Mouse (Mus musculus): ENCODE measurements around the gene Uchl1. TPM values are rescaled to one million over a fixed set of nuclear protein-coding genes. Genes with fewer than 3 reads are reported as not detected.

Gene Uchl1
- polyA plus RNA-seq, 1 experiment from 2014 or later: 33.5 TPM

DNA sequence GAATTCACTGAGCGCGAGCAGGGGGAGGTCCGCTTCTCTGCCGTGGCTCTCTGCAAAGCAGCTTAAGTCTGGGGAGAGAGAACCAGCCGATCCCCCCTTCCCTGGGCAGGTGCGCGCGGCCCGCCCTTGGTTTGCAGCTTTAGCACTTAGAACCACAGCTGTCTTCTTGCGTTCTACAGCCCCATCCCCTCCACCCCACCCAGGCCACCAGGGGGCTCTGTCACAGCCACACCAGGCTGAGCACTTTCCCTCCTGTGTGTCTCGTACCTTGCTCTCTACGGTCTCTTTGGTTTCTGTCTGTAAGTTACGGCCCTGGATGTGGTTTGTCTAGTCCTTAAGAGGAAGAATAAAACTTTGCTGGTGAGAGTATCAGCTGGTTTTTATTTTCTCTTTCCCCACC is 11.0 kb downstream of the Uchl1 start:
- Histone ChIP-seq H3K4me1 (0 out of 2 replicates have a peak, but pooled peaks cover 9% of the 10 kb centered on the region), H3K27me3 (ENCODE audit: low read depth, poor library complexity, severe bottlenecking) (no peaks in the 10 kb centered on the region), H3K4me3 (no peak overlapping the region), H3K36me3 (no peaks in the 10 kb centered on the region), H3K9me3 (replicated peaks) (no peaks in the 10 kb centered on the region), H3K27ac (no peak overlapping the region)
- DNase-seq (ENCODE audit: low spot score): no peak
- 81% methylated on average over 13 of the region's 13 CpGs for WGBS

GRCm38 (mm10) chr5:66687737-66688136 is 11.8 kb downstream of the Uchl1 start:
- H3K4me3 ChIP-seq: no peak overlapping the region
- 86% methylated on average over 9 of the region's 9 CpGs for WGBS
- no peaks in the 10 kb centered on the region for H3K27me3 ChIP-seq (ENCODE audit: low read depth, poor library complexity, severe bottlenecking)
- no peaks in the 10 kb centered on the region for H3K9me3 ChIP-seq (replicated peaks)
- 0 out of 2 replicates have a peak, but pooled peaks cover 6% of the 10 kb centered on the region for H3K4me1 ChIP-seq
- H3K27ac ChIP-seq: no peak overlapping the region
- DNase-seq (ENCODE audit: low spot score): no peak
- H3K36me3 ChIP-seq: no peaks in the 10 kb centered on the region

GRCm38 (mm10) chr5:66688286-66688685 is 12.4 kb downstream of the Uchl1 start:
- H3K9me3 ChIP-seq (replicated peaks): no peaks in the 10 kb centered on the region
- H3K27me3 ChIP-seq (ENCODE audit: low read depth, poor library complexity, severe bottlenecking): no peaks in the 10 kb centered on the region
- H3K4me3 ChIP-seq: no peak overlapping the region
- H3K36me3 ChIP-seq: no peaks in the 10 kb centered on the region
- H3K4me1 ChIP-seq: 0 out of 2 replicates have a peak, but pooled peaks cover 6% of the 10 kb centered on the region
- H3K27ac ChIP-seq: no peak overlapping the region
- no peak for DNase-seq (ENCODE audit: low spot score)
- 94% methylated on average over 5 of the region's 5 CpGs for WGBS

DNA sequence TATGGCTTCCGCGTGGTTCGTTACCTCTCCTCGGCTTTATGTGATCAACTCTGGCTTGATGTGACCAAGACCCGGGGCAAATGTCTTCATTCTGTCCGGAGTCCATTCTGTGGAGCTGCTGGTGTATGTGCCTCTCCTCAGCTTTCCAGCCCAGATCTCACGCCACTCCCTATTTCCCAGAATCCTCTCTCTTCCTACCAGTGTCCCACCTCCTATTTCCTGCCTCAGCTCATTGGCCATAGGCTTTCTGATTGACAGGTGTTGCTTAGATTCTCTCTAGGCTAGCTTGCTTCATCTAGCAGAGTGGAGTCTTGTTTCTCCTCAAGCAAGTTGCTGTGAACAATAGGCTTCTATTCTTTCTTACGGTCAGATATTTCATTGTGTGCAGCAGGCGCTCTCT is 13.9 kb downstream of the Uchl1 start:
- no peaks in the 10 kb centered on the region for H3K36me3 ChIP-seq

DNA sequence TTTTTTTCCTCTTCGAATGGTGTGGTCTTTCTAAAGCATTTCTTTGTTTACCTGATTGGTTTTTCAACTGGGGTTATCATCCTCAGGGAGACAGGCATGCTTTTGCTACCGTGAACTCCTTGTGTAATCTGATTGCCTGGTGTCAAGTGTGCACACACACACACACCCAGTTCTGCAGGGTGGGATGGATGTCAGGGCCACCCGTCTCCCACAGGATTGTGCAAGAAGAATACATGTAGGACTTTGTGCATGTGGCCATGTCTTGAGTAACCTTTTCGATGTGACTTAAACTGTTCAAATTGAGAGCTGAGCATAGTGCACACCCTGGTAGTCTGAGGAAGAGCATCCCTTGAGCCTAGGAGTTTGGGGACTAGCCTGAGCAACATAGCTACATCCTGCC is 17.3 kb downstream of the Uchl1 start:
- Histone ChIP-seq H3K27me3 (ENCODE audit: low read depth, poor library complexity, severe bottlenecking) (no peaks in the 10 kb centered on the region), H3K4me3 (no peak overlapping the region), H3K4me1 (no peaks in the 10 kb centered on the region), H3K27ac (no peak overlapping the region), H3K36me3 (no peaks in the 10 kb centered on the region), H3K9me3 (replicated peaks) (no peaks in the 10 kb centered on the region)
- 92% methylated on average over 4 of the region's 4 CpGs for WGBS
- DNase-seq (ENCODE audit: low spot score): no peak

More for the DNA sequence above, 13.9 kb downstream of the Uchl1 start:
- H3K4me3 ChIP-seq: no peak overlapping the region
- H3K27ac ChIP-seq: no peak overlapping the region
- no peaks in the 10 kb centered on the region for H3K27me3 ChIP-seq (ENCODE audit: low read depth, poor library complexity, severe bottlenecking)
- no peaks in the 10 kb centered on the region for H3K9me3 ChIP-seq (replicated peaks)
- DNase-seq (ENCODE audit: low spot score): no peak
- WGBS: 92% methylated on average over 9 of the region's 9 CpGs
- 0 out of 2 replicates have a peak, but pooled peaks cover 6% of the 10 kb centered on the region for H3K4me1 ChIP-seq

DNA sequence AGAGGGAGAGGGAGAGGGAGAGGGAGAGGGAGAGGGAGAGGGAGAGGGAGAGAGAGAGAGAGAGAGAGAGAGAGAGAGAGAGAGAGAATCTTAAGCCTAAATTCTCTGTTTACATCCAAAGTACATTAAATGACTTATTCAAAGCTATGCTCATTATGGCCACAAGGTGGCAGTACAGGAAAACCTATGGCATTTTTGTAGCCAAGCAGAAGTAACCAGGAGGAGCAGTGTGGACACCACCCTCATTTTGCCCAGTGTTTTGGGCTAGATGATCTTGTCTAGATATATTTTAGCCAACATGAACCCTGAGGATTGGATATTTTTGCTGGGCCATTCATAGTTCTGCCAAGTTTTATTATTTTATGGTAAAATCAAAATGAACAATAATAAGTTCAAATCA is 21.2 kb downstream of the Uchl1 start:
- Histone ChIP-seq H3K4me3 (no peak overlapping the region), H3K9me3 (replicated peaks) (no peaks in the 10 kb centered on the region), H3K27ac (no peak overlapping the region), H3K36me3 (no peaks in the 10 kb centered on the region), H3K27me3 (ENCODE audit: low read depth, poor library complexity, severe bottlenecking) (no peaks in the 10 kb centered on the region), H3K4me1 (peaks cover 13% of the 10 kb centered on the region)
- peak; percentile 51 for DNase-seq (ENCODE audit: low spot score)

- H3K27me3 ChIP-seq (ENCODE audit: low read depth, poor library complexity, severe bottlenecking): no peaks in the 10 kb centered on the region
- no peak overlapping the region for H3K4me3 ChIP-seq
- WGBS: 19% methylated on average over 6 of the region's 6 CpGs
- DNase-seq (ENCODE audit: low spot score): peak; percentile 55
- peaks cover 20% of the 10 kb centered on the region for H3K4me1 ChIP-seq
- H3K27ac ChIP-seq: peak overlapping the region; percentile 80
- no peaks in the 10 kb centered on the region for H3K36me3 ChIP-seq
- H3K9me3 ChIP-seq (replicated peaks): no peaks in the 10 kb centered on the region
Measured at GRCm38 (mm10) chr5:66699911-66700310, 24.0 kb downstream of the Uchl1 start.

- no peak overlapping the region for H3K27ac ChIP-seq
- peaks cover 20% of the 10 kb centered on the region for H3K4me1 ChIP-seq
- DNase-seq (ENCODE audit: low spot score): no peak
- H3K9me3 ChIP-seq (replicated peaks): no peaks in the 10 kb centered on the region
- no peaks in the 10 kb centered on the region for H3K27me3 ChIP-seq (ENCODE audit: low read depth, poor library complexity, severe bottlenecking)
- no peak overlapping the region for H3K4me3 ChIP-seq
- 94% methylated on average over 4 of the region's 4 CpGs for WGBS
- H3K36me3 ChIP-seq: no peaks in the 10 kb centered on the region
Measured at GRCm38 (mm10) chr5:66701951-66702350, 26.1 kb downstream of the Uchl1 start.

DNA sequence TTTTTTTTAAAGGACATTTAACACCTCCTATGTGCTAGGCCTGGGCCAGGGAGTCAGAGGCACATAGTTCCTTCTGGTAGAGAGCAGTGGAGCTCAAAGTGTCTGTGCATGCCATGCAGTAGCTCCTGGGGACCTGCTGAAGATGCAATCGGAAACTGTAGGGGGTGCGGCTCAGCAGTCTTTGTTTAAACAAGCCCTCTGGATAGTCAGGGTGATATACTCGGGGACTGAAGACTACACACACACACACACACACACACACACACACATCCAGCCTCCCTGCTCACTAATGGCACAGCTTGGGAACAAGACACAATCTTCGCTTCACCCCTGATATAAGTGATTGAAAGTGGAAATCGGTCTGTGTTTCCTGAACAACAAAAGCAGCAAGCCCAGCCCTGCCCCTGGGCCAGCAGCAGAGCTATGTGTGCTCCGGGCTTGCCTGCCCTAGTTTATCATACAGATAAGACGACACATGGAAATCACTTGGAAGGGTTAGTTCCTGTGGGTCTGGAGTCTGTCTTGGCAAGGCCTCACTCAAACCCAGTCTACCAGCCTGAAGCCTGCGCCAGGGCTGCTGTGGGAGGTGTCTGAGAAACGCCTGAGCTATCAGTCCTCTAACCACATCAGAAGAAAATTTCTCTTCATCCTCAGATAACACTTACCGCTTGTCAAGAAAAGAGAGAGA is 27.6 kb downstream of the Uchl1 start:
- no peak for DNase-seq (ENCODE audit: low spot score)
- Histone ChIP-seq H3K4me1 (peaks cover 21% of the 10 kb centered on the region), H3K4me3 (no peak overlapping the region), H3K27ac (0 out of 2 replicates have a peak overlapping the region, but pooled peaks have one; percentile 30), H3K27me3 (ENCODE audit: low read depth, poor library complexity, severe bottlenecking) (no peaks in the 10 kb centered on the region), H3K36me3 (no peaks in the 10 kb centered on the region), H3K9me3 (replicated peaks) (no peaks in the 10 kb centered on the region)
- 33% methylated on average over 10 of the region's 10 CpGs for WGBS

DNA sequence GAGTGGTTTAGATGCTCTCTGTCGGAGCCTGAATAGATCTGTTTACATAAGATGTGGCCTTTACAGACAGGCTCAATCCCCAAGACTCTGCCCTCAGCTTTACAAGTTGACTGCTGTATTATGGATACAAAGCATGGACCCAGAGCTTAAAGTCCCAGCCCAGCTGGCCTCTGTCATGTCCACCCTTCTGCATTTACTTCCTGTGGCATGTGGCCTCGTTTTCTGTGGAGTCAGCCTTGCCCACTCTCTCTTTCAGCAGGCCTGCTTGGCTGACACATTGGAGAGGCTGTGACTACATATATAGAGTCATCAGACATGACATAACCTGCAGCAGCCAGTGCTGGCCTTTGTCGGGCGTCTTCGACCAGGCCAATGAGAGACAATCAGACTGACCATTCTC is 32.0 kb downstream of the Uchl1 start:
- 83% methylated on average over 5 of the region's 5 CpGs for WGBS
- Histone ChIP-seq H3K9me3 (replicated peaks) (no peaks in the 10 kb centered on the region), H3K36me3 (no peaks in the 10 kb centered on the region), H3K27ac (no peak overlapping the region), H3K4me3 (no peak overlapping the region), H3K27me3 (ENCODE audit: low read depth, poor library complexity, severe bottlenecking) (no peaks in the 10 kb centered on the region), H3K4me1 (peaks cover 16% of the 10 kb centered on the region)
- DNase-seq (ENCODE audit: low spot score): no peak

GRCm38 (mm10) chr5:66710445-66711019 is 34.6 kb downstream of the Uchl1 start:
- no peaks in the 10 kb centered on the region for H3K36me3 ChIP-seq
- peaks cover 12% of the 10 kb centered on the region; the same call in 1 of the 2 replicates for H3K4me1 ChIP-seq
- DNase-seq (ENCODE audit: low spot score): no peak
- 35% methylated on average over 4 of the region's 4 CpGs for WGBS
- no peak overlapping the region for H3K27ac ChIP-seq
- H3K4me3 ChIP-seq: no peak overlapping the region
- no peaks in the 10 kb centered on the region for H3K27me3 ChIP-seq (ENCODE audit: low read depth, poor library complexity, severe bottlenecking)
- H3K9me3 ChIP-seq (replicated peaks): no peaks in the 10 kb centered on the region

GRCm38 (mm10) chr5:66712801-66713200 is 36.9 kb downstream of the Uchl1 start:
- DNase-seq (ENCODE audit: low spot score): no peak
- WGBS: 75% methylated on average over 6 of the region's 6 CpGs
- no peaks in the 10 kb centered on the region for H3K9me3 ChIP-seq (replicated peaks)
- H3K27me3 ChIP-seq (ENCODE audit: low read depth, poor library complexity, severe bottlenecking): no peaks in the 10 kb centered on the region
- peaks cover 14% of the 10 kb centered on the region for H3K4me1 ChIP-seq
- no peak overlapping the region for H3K4me3 ChIP-seq
- H3K27ac ChIP-seq: peak overlapping the region; percentile 51; the same call in 1 of the 2 replicates
- no peaks in the 10 kb centered on the region for H3K36me3 ChIP-seq

- Histone ChIP-seq H3K36me3 (no peaks in the 10 kb centered on the region), H3K27me3 (ENCODE audit: low read depth, poor library complexity, severe bottlenecking) (no peaks in the 10 kb centered on the region), H3K4me1 (peaks cover 22% of the 10 kb centered on the region), H3K27ac (no peak overlapping the region), H3K4me3 (no peak overlapping the region), H3K9me3 (replicated peaks) (no peaks in the 10 kb centered on the region)
- 73% methylated on average over 4 of the region's 4 CpGs for WGBS
- DNase-seq (ENCODE audit: low spot score): no peak
Measured at GRCm38 (mm10) chr5:66715498-66715931, 39.6 kb downstream of the Uchl1 start.
